Mouse (Mus musculus) neural tube, embryonic 10.5 days (tissue): ENCODE data around the gene Trim25.
"Not testable (repeated sequence)": the region's sequence is repeated elsewhere in the genome, so short reads cannot be mapped to it uniquely, and the experiment has no call there.

Source experiments
- DNase-seq: peaks from one replicate; pipeline ENCODE4 v3.0.0-alpha.2; 2017; ENCODE audit warnings: low spot score; ENCODE audit errors: extremely low spot score

Trim25 gene

GRCm38 (mm10) chr11:88994492-88994891 lies 4.7 kb upstream of the Trim25 start:
- no peak for DNase-seq

DNA sequence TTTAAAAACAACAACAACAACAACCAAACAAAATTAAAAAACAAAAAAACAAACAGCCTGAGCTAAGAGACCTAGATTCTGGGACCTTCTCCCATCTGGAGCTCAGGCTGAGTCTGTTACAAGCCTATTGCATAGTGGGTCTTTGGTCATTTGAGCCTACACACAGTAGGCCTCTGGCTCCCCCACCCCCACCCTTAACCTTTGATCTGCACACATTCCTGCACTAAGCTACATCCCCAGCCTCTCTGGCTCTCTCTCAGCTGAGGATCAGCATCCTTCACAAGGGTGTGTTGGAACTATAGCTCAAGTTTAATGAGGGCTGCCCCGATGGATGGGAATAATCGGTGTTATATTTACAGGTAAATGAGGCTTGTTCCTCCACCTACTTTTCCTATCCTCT lies 3.6 kb upstream of the Trim25 start:
- no peak for DNase-seq

GRCm38 (mm10) chr11:88996427-88996826 lies 2.7 kb upstream of the Trim25 start:
- no peak for DNase-seq

GRCm38 (mm10) chr11:88997343-88997742 lies 1.8 kb upstream of the Trim25 start:
- not testable (repeated sequence) for DNase-seq

DNA sequence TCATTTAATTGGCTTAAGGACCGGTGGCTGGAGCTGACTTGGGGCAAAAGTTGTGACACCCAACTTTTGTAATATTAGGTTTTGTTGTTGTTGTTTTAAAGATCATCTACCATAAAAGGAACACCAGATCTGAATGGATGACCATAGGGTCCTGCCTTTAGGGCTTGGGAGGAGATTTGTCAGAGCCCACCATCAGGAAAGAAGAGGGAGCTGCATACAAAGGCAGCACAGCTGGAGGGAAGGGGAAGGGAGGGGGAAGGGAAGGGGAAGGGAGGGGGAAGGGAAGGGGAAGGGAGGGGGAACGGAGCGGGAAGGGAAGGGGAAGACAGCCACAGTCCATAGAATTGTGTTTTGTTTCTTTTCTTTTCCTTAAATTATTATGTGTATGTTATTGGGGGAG lies 770 bp upstream of the Trim25 start:
- no peak for DNase-seq

GRCm38 (mm10) chr11:88999723-89000526 lies 749 bp downstream of the Trim25 start:
- no peak for DNase-seq

GRCm38 (mm10) chr11:89000527-89000819 lies 1.3 kb downstream of the Trim25 start:
- no peak for DNase-seq

DNA sequence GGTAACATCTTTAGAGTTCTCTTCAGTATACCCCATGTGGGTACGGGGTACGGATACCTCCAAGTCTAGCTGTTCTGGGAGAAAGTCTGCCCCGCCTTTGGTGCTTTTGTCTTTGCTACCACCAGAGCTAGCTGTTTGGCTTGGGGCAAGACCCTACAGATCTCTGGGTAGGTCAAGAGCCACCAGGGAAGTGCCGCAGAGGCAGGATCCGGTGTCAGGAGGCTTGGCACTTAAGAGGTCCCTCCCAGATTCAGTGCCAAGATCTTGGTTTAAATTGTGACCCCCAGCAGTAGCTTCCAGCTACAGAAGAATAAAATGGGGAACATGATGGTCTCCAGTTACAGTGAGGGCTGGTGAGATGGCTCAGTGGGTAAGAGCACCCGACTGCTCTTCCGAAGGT lies 2.4 kb downstream of the Trim25 start:
- DNase-seq = no peak

GRCm38 (mm10) chr11:89002068-89002467 lies 2.9 kb downstream of the Trim25 start:
- DNase-seq = no peak

DNA sequence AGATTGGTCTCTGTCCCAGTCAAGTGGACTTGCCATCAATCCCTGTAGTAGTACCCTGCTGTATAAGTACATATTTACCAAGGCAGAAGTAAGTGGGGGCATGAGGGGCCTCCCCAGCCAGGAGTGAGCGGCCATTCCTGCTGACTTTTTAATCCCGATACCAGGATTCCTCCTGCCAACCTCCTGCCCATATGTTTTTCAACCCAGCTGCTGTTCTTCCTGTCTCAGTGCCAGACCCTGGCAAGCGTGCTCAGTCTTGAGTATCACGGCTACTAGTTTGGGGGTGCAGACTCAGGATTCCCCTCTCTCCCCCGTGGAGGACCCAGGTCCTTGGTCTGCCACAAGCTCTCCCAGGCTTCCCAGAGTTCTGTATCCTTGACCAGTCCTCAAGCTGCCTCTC lies 3.4 kb downstream of the Trim25 start:
- no peak for DNase-seq

DNA sequence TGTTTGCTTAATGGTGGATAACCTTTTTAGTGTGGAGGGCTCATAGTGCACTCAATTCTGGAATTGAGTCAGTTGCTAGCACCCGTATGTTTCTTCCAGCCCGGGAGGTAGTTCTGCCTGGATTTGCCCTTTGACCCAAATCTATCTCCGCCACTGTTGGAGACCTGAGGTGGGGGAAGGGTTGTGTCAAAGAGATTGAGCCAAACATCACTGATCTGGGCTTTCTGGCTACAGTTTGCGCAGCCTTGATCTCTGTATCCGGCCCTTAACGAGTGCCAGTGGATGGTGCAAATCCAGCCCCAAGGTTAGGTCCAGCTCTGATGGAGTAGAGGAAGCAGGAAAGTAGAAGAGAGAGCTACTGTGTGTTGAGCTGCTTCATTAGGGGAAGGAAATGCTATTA lies 3.9 kb downstream of the Trim25 start:
- DNase-seq = no peak

DNA sequence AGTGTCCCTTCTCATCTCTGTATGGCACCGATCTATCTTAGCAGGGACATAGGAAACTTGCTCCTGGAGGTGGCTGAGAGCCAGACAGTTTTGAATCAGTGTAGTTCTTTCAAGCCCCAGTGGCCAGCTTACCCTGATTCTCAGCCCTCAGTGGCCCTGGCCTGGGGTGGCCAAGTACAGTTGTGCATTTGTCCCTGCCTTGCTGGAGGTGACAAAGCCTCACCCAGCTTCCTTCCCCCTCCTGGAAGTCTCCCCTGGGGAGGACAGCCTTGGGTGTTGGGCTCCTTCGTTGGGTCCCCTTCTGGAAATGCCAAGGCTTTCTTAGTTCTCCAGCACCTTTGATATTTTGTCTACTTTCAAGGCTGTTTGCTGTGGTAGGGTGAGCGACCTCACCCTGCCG lies 4.5 kb downstream of the Trim25 start:
- no peak for DNase-seq

DNA sequence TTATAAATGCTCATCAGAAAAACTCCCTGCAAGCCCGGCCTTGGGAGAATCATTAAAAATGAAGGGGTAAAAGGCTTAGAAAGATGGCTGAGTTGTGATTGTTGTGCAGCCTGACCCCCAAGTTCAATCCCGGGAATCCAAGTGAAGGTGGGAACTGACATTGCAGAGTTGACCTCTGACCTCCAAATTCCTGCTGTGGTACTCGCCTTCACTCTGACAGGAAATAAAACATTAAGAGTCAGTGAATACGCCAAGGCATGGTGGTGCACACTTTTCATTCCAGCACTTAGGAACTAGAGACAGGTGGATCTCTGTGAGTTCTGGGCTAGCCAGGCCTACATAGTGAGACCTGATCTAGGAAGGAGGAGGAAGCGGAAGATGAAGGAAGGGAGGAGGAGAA lies 6.3 kb downstream of the Trim25 start:
- no peak for DNase-seq

GRCm38 (mm10) chr11:89006404-89006803 lies 7.2 kb downstream of the Trim25 start:
- DNase-seq = no peak

- no peak for DNase-seq
Observed at GRCm38 (mm10) chr11:89007582-89007981, 8.4 kb downstream of the Trim25 start.

GRCm38 (mm10) chr11:89009066-89009465 lies 9.9 kb downstream of the Trim25 start:
- DNase-seq = no peak

GRCm38 (mm10) chr11:89009496-89009895 lies 10.3 kb downstream of the Trim25 start:
- no peak for DNase-seq

GRCm38 (mm10) chr11:89012241-89012640 lies 13.1 kb downstream of the Trim25 start:
- DNase-seq = no peak

DNA sequence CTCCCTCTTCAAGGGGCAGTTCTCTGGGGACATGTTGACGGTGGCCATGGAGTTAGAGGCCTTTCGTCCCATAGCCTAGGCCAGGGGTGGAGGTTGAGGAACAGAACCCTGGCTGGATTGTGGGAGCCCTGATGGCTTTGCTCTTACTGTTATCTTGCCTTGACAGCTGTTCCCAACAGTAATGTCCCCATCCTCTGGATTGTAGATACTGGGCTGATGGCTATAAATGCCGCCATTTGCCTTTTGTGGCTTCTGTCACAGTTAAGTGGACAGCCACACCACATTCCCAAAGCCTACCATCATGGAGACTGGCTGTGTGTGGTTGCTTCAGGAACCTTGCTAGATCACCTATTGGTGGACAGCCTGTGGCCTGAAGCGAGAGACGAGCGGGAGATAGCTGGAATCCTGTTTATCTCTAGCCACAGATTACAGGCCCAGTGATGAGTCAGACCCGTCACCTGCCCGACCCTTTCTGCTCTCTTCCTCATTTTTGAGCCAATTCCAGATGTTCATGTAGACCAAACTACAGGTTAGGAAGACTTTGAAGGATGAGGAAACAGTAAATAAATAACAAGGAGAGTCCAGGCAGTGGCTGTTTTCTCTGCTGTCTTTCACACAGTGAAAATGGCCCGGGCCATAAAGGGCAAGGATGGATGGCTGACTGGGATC lies 18.5 kb downstream of the Trim25 start:
- DNase-seq = no peak

DNA sequence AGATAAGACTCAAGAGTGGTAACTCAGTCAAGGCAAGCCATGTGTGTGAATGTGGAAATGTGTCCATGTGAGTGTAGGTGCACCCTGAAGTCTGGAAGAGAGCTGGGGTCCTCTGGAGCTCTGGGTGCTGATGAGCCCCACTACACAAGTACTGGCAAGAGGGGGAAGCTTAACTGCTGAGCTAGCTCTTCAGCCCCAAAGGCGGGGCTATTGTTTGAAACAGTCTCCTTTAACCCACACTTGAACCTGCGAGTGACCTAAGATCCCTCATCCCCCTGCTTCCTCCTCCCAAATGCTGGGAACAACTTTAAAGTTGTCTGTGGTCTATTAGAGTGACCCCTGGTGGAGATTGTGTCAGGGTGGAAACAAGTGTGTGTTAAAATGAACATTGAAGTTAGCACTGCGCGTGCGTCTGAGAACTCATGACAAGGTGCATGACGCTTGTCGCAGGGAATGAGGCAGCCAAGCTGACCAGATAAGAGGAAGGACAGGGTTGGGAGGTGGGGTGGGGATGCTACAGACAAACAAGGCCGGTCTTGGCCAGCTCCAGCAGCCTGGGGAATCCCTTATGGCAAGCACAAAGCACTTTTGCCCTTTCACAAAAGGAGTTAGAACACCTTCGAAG lies 21.6 kb downstream of the Trim25 start:
- DNase-seq = no peak

DNA sequence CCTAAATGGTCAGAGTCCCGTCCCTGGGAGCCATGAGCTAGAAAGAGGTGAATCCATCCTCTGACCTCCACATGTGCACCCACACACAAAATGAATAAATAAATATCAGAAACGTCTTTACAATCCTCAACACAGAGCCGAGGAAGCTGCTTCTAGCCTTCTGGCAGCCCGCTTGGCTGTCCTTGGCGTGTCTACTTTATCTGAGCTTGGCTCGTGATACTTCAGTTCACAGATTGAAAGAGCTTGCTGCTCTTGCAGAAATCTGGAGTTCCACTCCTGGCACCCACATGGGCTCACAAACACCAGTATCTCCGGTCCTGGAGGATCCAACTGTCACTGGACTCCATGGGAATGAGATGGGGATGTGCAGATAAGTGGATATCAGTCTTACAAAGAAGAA lies 22.5 kb downstream of the Trim25 start:
- no peak for DNase-seq

- no peak for DNase-seq
Observed at GRCm38 (mm10) chr11:89022120-89022731, 23.1 kb downstream of the Trim25 start.
